Mouse (Mus musculus): ENCODE data around the gene Cebpg. TPM values are rescaled to one million over a fixed set of nuclear protein-coding genes. Genes with fewer than 3 reads are reported as not detected.

Cebpg gene
- polyA plus RNA-seq, 1 experiment from 2014 or later = 38.7 TPM

GRCm38 (mm10) chr7:35029228-35029627, 27.1 kb downstream of the Cebpg start:
- 72% methylated on average over 5 of the region's 5 CpGs for WGBS
- Histone ChIP-seq H3K4me1 (replicated peaks; ENCODE audit: control insufficient read depth, insufficient read depth, low read length) (peaks cover 3% of the 10 kb centered on the region; the same call in 1 of the 2 replicates), H3K9ac (ENCODE audit: low read length) (no peak overlapping the region), H3K27me3 (ENCODE audit: control insufficient read depth, insufficient read depth, low read depth, low read length) (no peaks in the 10 kb centered on the region), H3K4me2 (ENCODE audit: low read depth, low read length) (no peak overlapping the region), H3K9me3 (ENCODE audit: control insufficient read depth, low read length) (no peaks in the 10 kb centered on the region), H3K4me3 (ENCODE audit: low read length) (no peak overlapping the region), H3K27ac (ENCODE audit: low read length) (no peak overlapping the region), H3K36me3 (ENCODE audit: control insufficient read depth, insufficient read depth, low read length) (peaks cover 3% of the 10 kb centered on the region)
- no peak for ATAC-seq (ENCODE audit: low read depth)

GRCm38 (mm10) chr7:35028559-35028958, 27.8 kb downstream of the Cebpg start:
- H3K36me3 ChIP-seq (ENCODE audit: control insufficient read depth, insufficient read depth, low read length) = peaks cover 3% of the 10 kb centered on the region
- no peak overlapping the region for H3K4me2 ChIP-seq (ENCODE audit: low read depth, low read length)
- peaks cover 3% of the 10 kb centered on the region; the same call in 1 of the 2 replicates for H3K4me1 ChIP-seq (replicated peaks; ENCODE audit: control insufficient read depth, insufficient read depth, low read length)
- H3K9me3 ChIP-seq (ENCODE audit: control insufficient read depth, low read length) = no peaks in the 10 kb centered on the region
- no peak overlapping the region for H3K4me3 ChIP-seq (ENCODE audit: low read length)
- no peaks in the 10 kb centered on the region for H3K27me3 ChIP-seq (ENCODE audit: control insufficient read depth, insufficient read depth, low read depth, low read length)
- 68% methylated on average over 16 of the region's 16 CpGs for WGBS
- H3K27ac ChIP-seq (ENCODE audit: low read length) = no peak overlapping the region
- no peak for ATAC-seq (ENCODE audit: low read depth)
- no peak overlapping the region for H3K9ac ChIP-seq (ENCODE audit: low read length)

DNA sequence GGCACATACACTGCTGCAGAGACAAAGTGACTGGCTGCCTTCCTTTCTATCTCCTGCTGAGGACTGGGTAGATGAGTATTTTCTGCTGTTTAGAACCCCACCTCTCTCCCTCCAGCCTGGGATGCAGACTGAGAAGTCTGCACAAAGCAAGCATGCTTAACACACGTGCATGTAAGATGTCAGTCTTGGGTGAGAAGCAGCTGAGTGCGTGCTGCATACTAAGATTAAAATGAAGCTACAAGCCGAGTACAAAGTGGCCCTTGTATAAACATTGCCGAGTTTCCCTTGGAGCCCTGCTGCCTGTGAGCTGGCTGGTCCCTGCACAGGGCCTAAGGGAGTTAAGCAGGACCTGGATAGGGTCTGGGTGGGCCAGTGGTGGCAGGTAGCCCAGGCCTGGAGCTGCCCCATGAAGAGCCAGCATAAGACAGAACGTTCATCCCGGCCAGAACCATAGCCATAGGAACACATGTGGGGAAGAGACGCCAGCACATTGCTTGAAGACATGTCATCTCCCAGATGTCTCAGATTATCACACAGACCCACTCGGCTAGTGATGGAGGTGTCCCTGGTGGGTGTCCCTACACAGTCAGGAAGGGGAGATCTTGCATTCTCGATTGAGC, 28.5 kb downstream of the Cebpg start:
- no peak overlapping the region for H3K4me3 ChIP-seq (ENCODE audit: low read length)
- 0 out of 2 replicates have a peak overlapping the region, but pooled peaks have one; percentile 5 for H3K27ac ChIP-seq (ENCODE audit: low read length)
- ATAC-seq (ENCODE audit: low read depth) = no peak; the same call in 1 of the 2 replicates
- H3K4me2 ChIP-seq (ENCODE audit: low read depth, low read length) = no peak overlapping the region
- H3K27me3 ChIP-seq (ENCODE audit: control insufficient read depth, insufficient read depth, low read depth, low read length) = no peaks in the 10 kb centered on the region
- 34% methylated on average over 9 of the region's 9 CpGs for WGBS
- peaks cover 3% of the 10 kb centered on the region; the same call in 1 of the 2 replicates for H3K4me1 ChIP-seq (replicated peaks; ENCODE audit: control insufficient read depth, insufficient read depth, low read length)
- no peak overlapping the region for H3K9ac ChIP-seq (ENCODE audit: low read length)
- H3K36me3 ChIP-seq (ENCODE audit: control insufficient read depth, insufficient read depth, low read length) = peaks cover 3% of the 10 kb centered on the region
- no peaks in the 10 kb centered on the region for H3K9me3 ChIP-seq (ENCODE audit: control insufficient read depth, low read length)

- H3K36me3 ChIP-seq (ENCODE audit: control insufficient read depth, insufficient read depth, low read length) = no peaks in the 10 kb centered on the region
- no peak overlapping the region for H3K4me2 ChIP-seq (ENCODE audit: low read depth, low read length)
- no peak overlapping the region for H3K9ac ChIP-seq (ENCODE audit: low read length)
- ATAC-seq (ENCODE audit: low read depth) = 0 out of 2 replicates have a peak, but pooled peaks have one; percentile 23
- H3K4me3 ChIP-seq (ENCODE audit: low read length) = no peak overlapping the region
- H3K27me3 ChIP-seq (ENCODE audit: control insufficient read depth, insufficient read depth, low read depth, low read length) = no peaks in the 10 kb centered on the region
- peaks cover 3% of the 10 kb centered on the region; the same call in 1 of the 2 replicates for H3K4me1 ChIP-seq (replicated peaks; ENCODE audit: control insufficient read depth, insufficient read depth, low read length)
- H3K9me3 ChIP-seq (ENCODE audit: control insufficient read depth, low read length) = no peaks in the 10 kb centered on the region
- WGBS = 66% methylated on average over 3 of the region's 3 CpGs
- no peak overlapping the region for H3K27ac ChIP-seq (ENCODE audit: low read length)
Measured at GRCm38 (mm10) chr7:35026838-35027291, 29.5 kb downstream of the Cebpg start.

GRCm38 (mm10) chr7:35026276-35026630, 30.1 kb downstream of the Cebpg start:
- Histone ChIP-seq H3K4me3 (ENCODE audit: low read length) (no peak overlapping the region), H3K4me2 (ENCODE audit: low read depth, low read length) (no peak overlapping the region), H3K9ac (ENCODE audit: low read length) (no peak overlapping the region), H3K4me1 (replicated peaks; ENCODE audit: control insufficient read depth, insufficient read depth, low read length) (peaks cover 3% of the 10 kb centered on the region; the same call in 1 of the 2 replicates), H3K9me3 (ENCODE audit: control insufficient read depth, low read length) (no peaks in the 10 kb centered on the region), H3K27ac (ENCODE audit: low read length) (no peak overlapping the region), H3K27me3 (ENCODE audit: control insufficient read depth, insufficient read depth, low read depth, low read length) (no peaks in the 10 kb centered on the region), H3K36me3 (ENCODE audit: control insufficient read depth, insufficient read depth, low read length) (no peaks in the 10 kb centered on the region)
- no peak for ATAC-seq (ENCODE audit: low read depth)
- WGBS = 71% methylated on average over 4 of the region's 4 CpGs

DNA sequence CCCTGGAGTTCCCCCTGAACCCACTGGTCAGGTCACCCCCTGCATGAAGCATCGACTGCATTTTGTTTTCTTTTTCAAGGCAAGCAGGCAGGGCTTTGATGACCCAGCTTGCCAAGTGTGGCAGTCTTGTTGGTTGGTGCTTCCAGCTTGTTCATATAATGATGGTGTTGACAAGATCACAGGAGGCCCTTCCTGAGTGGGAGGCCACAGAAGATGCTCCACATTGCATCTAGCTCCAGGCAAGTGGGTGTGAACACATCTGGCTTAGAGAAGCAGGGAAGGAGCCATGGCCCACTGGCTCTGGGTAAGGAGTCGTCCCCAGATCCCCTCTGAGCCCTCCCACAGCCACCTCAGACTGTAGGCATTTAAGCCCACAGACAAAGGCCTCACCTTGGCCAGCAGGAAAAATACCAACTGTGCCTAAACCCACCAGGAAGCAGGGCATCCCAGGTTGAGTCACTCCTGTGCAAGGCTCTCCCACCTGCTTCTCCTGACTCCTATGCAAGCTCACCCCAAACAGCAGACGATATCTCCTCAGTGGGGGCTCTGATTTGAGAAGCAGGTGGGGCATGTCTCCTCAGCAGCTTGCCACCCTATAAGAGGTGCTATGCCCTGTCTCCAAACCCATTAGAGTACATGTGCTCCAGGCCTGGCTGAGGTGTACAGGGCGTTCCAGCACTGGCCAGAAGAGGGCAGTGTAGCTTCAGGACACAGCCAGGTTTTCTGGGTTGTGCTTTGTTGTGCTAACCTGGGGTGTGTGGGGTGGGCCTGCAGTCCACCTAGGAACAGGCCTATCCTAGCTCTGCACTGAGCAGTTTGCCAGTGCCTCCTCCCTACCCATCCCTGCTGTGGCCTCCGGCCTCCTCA, 30.7 kb downstream of the Cebpg start:
- H3K27ac ChIP-seq (ENCODE audit: low read length) = no peak overlapping the region
- no peaks in the 10 kb centered on the region for H3K36me3 ChIP-seq (ENCODE audit: control insufficient read depth, insufficient read depth, low read length)
- no peak overlapping the region for H3K4me2 ChIP-seq (ENCODE audit: low read depth, low read length)
- 29% methylated on average over 5 of the region's 5 CpGs for WGBS
- H3K9ac ChIP-seq (ENCODE audit: low read length) = no peak overlapping the region
- no peak overlapping the region for H3K4me3 ChIP-seq (ENCODE audit: low read length)
- ATAC-seq (ENCODE audit: low read depth) = peak; percentile 53
- no peaks in the 10 kb centered on the region for H3K27me3 ChIP-seq (ENCODE audit: control insufficient read depth, insufficient read depth, low read depth, low read length)
- H3K4me1 ChIP-seq (replicated peaks; ENCODE audit: control insufficient read depth, insufficient read depth, low read length) = peaks cover 3% of the 10 kb centered on the region; the same call in 1 of the 2 replicates
- no peaks in the 10 kb centered on the region for H3K9me3 ChIP-seq (ENCODE audit: control insufficient read depth, low read length)

DNA sequence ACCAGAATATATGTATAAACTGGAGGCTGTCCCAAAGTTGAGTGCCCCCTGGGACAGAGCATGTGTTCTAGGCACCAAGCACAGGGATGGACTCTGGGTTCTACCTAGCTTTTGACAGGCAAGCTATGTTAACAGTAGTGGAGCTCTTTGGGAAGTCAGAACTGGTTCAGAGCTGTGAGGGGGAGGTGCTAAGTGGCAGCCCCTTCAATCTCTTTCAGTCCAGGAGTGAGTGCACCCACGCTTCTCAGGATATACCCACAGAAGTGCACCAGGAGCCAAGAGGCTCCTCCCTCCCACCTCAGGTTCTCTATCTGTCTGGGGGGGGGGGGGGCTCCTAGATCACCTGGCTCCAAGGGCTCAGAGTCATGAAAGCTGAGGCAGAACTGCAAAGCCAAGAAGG, 31.9 kb downstream of the Cebpg start:
- H3K9me3 ChIP-seq (ENCODE audit: control insufficient read depth, low read length) = no peaks in the 10 kb centered on the region
- ATAC-seq (ENCODE audit: low read depth) = no peak
- WGBS = 56% methylated on average over 1 of the region's 1 CpGs
- no peaks in the 10 kb centered on the region for H3K36me3 ChIP-seq (ENCODE audit: control insufficient read depth, insufficient read depth, low read length)
- no peak overlapping the region for H3K4me2 ChIP-seq (ENCODE audit: low read depth, low read length)
- H3K27me3 ChIP-seq (ENCODE audit: control insufficient read depth, insufficient read depth, low read depth, low read length) = no peaks in the 10 kb centered on the region
- H3K4me3 ChIP-seq (ENCODE audit: low read length) = no peak overlapping the region
- peaks cover 3% of the 10 kb centered on the region; the same call in 1 of the 2 replicates for H3K4me1 ChIP-seq (replicated peaks; ENCODE audit: control insufficient read depth, insufficient read depth, low read length)
- H3K27ac ChIP-seq (ENCODE audit: low read length) = no peak overlapping the region
- H3K9ac ChIP-seq (ENCODE audit: low read length) = no peak overlapping the region

- 83% methylated on average over 4 of the region's 4 CpGs for WGBS
- H3K27ac ChIP-seq (ENCODE audit: low read length) = no peak overlapping the region
- peaks cover 3% of the 10 kb centered on the region; the same call in 1 of the 2 replicates for H3K4me1 ChIP-seq (replicated peaks; ENCODE audit: control insufficient read depth, insufficient read depth, low read length)
- H3K4me2 ChIP-seq (ENCODE audit: low read depth, low read length) = no peak overlapping the region
- no peak overlapping the region for H3K4me3 ChIP-seq (ENCODE audit: low read length)
- H3K9me3 ChIP-seq (ENCODE audit: control insufficient read depth, low read length) = no peaks in the 10 kb centered on the region
- no peak for ATAC-seq (ENCODE audit: low read depth)
- H3K27me3 ChIP-seq (ENCODE audit: control insufficient read depth, insufficient read depth, low read depth, low read length) = no peaks in the 10 kb centered on the region
- H3K36me3 ChIP-seq (ENCODE audit: control insufficient read depth, insufficient read depth, low read length) = no peaks in the 10 kb centered on the region
- H3K9ac ChIP-seq (ENCODE audit: low read length) = no peak overlapping the region
Measured at GRCm38 (mm10) chr7:35023251-35023650, 33.1 kb downstream of the Cebpg start.

GRCm38 (mm10) chr7:35021365-35021764, 35.0 kb downstream of the Cebpg start:
- Histone ChIP-seq H3K4me2 (ENCODE audit: low read depth, low read length) (no peak overlapping the region), H3K4me1 (replicated peaks; ENCODE audit: control insufficient read depth, insufficient read depth, low read length) (no peaks in the 10 kb centered on the region), H3K9ac (ENCODE audit: low read length) (no peak overlapping the region), H3K9me3 (ENCODE audit: control insufficient read depth, low read length) (no peaks in the 10 kb centered on the region), H3K4me3 (ENCODE audit: low read length) (no peak overlapping the region), H3K27ac (ENCODE audit: low read length) (no peak overlapping the region), H3K27me3 (ENCODE audit: control insufficient read depth, insufficient read depth, low read depth, low read length) (no peaks in the 10 kb centered on the region), H3K36me3 (ENCODE audit: control insufficient read depth, insufficient read depth, low read length) (no peaks in the 10 kb centered on the region)
- ATAC-seq (ENCODE audit: low read depth) = no peak
- 90% methylated on average over 10 of the region's 10 CpGs for WGBS
